Mouse (Mus musculus) granulocyte monocyte progenitor cell, adult 5-6 weeks (primary cell): ENCODE data around the gene Dusp27. TPM values are rescaled to one million over a fixed set of nuclear protein-coding genes. Genes with fewer than 3 reads are reported as not detected.
A peak's percentile ranks its signal among the peaks of the same experiment; 100 is the strongest.
"Not testable (repeated sequence)": the region's sequence is repeated elsewhere in the genome, so short reads cannot be mapped to it uniquely, and the experiment has no call there.

Source experiments
- ATAC-seq: replicated peaks from 2 replicates; pipeline ENCODE4 v1.8.0; 2016; ENCODE audit warnings: mild to moderate bottlenecking, moderate TSS enrichment, inconsistent platforms; ENCODE audit not compliant: poor library complexity, severe bottlenecking
- total RNA-seq, 2 experiments: library from RNA; stranded (forward) in 1 of 2; stranded (reverse) in 1 of 2; fragments of 200-712, 200-1000 nt in 1 of 2; fragments of >200 nt in 1 of 2; fragmentation: Nextera tagmentation in 1 of 2; gene quantifications; 2 replicates each; pipeline ENCODE4 v1.2.3; 2014 to 2017

Gene Dusp27
- total RNA-seq, 2 experiments from 2014 or later: not detected

GRCm38 (mm10) chr1:166147657-166148056 lies 19.9 kb upstream of the Dusp27 start:
- no peak for ATAC-seq

GRCm38 (mm10) chr1:166146626-166147025 lies 18.9 kb upstream of the Dusp27 start:
- ATAC-seq: peak; percentile 75

DNA sequence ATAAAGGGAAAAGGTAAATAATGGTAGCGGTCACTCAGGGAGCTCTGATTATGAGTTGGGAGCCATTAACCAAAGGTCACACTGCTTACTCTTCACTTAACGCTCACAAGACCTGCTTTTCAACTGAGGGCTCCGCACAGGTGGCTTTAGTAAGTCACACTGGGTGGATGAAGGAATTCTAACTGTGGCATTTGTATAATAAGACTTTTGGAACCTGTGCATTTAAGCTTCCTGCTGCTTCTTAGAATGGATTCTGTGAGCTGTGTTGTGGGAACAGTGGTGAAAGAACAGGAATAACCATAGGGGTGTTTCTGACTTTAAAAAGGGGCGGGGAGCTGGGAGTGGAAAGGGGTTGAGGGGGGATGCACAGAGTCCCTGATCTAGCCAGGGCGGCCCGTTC lies 14.6 kb upstream of the Dusp27 start:
- ATAC-seq: no peak

DNA sequence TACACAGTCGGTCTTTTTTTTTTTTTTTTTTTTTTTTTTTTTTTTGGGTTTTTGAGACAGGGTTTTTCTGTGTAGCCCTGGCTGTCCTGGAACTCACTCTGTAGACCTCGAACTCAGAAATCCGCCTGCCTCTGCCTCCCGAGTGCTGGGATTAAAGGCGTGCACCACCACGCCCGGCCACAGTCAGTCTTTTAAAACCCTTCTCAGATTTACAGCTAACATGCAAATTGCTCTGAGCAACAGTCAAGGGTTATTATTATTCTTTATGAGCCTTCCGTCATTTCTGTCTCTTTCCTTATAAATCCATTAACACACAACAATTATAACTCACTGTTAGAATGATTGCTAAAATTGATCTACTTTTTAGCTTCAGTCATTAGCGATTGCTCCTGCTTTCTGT lies 14.1 kb upstream of the Dusp27 start:
- not testable (repeated sequence) for ATAC-seq

- ATAC-seq: no peak
Measured at GRCm38 (mm10) chr1:166139620-166140184, 12.0 kb upstream of the Dusp27 start.

GRCm38 (mm10) chr1:166139113-166139512 lies 11.4 kb upstream of the Dusp27 start:
- ATAC-seq: no peak

GRCm38 (mm10) chr1:166138136-166138535 lies 10.4 kb upstream of the Dusp27 start:
- peak; percentile 91 for ATAC-seq

- peak; percentile 56 for ATAC-seq
Measured at GRCm38 (mm10) chr1:166137244-166137938, 9.7 kb upstream of the Dusp27 start.

GRCm38 (mm10) chr1:166135091-166135740 lies 7.5 kb upstream of the Dusp27 start:
- ATAC-seq: no peak

DNA sequence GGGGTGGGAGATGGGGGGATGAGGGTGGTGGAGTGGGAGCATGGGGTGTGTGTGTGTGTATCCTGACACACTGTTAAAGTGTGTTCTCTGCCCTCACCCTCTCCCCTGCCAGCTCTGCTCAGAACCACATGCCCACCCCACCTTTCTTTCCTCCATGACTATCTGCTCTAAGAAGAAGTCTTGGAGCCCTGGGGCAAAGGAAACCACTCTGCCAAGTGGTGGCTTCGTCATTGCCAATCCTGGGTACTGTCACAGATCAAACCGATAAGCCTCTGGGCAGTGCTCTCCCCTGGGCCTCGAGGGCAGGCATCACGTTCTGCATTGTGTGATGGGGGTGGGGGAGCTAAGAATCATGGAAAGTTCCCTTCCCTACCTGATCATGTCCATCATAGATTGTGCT lies 4.6 kb upstream of the Dusp27 start:
- peak; percentile 39 for ATAC-seq

DNA sequence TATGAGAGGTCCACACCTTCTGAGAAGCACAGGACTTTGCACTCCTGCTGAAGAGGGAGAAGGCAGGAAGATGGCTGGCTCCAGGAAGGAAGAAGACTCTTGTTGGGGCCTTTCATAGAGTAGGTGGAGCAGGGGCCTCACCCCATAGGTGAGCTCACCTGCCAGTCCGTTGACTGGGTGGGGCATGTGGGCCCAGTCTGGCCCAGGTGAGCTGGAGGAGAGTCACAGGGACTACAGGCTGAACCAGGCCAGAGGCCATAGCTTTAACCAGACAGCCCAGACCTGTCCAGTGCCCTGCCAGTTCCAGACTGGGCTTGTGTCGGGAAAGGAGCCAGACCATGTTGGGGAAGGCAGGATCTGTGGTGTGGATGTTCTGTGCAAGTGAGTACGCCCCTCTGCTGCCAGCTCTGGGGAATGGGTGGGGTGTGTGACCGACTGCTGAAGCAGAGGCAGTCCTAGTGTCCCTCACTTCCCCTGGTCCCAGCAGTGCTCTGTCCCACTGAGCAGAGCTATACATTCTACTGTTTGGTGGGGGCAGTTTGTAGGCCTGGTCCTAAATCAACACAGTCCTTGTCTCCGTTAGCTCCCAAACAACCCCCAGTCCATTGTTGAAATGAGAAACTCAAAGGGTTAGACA lies 2.6 kb upstream of the Dusp27 start, which contains the start of gene Gpa33:
Gpa33 (plus strand) TSS at position 15 of the 637 bp plus-strand sequence.
- ATAC-seq: no peak

DNA sequence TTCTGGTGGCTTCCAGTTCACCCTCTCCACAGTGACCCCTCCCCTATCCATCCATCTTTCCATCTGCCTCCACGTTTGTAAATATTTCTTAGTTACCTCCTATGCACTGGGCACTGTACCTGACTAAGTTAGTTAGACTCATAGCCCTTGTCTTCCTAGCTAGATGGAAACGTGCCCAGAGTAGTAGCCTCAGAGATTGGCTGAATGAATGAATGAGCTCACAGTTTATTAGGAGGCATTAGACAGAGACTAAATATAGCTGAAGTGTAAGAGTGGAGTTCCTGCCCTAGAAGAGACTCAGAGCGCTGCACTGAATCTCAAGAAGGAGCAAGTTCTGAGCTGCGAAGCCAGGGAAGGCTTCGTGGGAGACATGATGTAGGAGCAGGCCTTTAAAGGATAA lies 829 bp upstream of the Dusp27 start:
- ATAC-seq: no peak

DNA sequence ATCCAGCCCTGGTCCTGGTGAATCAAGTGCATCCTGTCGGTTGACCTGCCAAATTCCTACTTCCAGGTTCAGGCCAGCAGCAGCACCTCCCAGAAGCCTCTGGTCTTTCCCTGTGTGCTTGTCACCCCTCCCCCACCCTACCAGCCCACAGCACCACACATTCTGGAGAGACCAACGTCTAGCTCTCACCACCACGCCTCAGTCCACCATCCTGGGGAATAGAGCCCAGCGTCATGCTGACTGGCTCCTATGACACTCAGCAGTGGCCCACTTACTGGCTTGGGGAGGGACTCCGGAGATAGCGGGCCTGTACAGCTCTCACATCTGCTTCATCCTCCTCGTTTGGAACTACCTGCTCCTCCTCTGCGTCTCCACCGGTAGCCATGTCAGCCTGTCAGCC lies 927 bp downstream of the Dusp27 start:
- ATAC-seq: no peak

- ATAC-seq: no peak
Measured at GRCm38 (mm10) chr1:166126290-166126689, 1.4 kb downstream of the Dusp27 start.

GRCm38 (mm10) chr1:166124932-166125593 lies 2.7 kb downstream of the Dusp27 start:
- peak; percentile 63 for ATAC-seq

GRCm38 (mm10) chr1:166123751-166124150 lies 4.0 kb downstream of the Dusp27 start:
- ATAC-seq: no peak

DNA sequence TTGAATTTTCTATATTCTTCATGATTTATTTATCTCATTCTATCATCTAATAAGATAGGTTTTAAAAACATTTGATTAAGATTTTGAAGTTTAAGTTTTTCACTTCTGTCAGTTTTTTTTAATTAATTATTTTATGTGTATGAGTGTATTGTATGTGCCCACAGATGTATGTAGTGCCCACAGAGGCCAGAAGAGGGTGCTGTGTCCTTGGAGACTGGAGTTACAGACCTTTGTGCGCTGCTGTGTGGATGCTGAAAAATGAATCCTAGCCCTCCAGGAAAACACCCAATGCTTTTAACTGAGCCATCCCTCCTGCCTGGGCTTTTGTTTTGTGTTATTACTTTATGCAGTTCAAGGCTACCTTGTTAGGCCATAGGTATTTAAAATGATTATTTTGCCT lies 4.7 kb downstream of the Dusp27 start:
- no peak for ATAC-seq

GRCm38 (mm10) chr1:166122114-166122513 lies 5.6 kb downstream of the Dusp27 start:
- ATAC-seq: no peak

DNA sequence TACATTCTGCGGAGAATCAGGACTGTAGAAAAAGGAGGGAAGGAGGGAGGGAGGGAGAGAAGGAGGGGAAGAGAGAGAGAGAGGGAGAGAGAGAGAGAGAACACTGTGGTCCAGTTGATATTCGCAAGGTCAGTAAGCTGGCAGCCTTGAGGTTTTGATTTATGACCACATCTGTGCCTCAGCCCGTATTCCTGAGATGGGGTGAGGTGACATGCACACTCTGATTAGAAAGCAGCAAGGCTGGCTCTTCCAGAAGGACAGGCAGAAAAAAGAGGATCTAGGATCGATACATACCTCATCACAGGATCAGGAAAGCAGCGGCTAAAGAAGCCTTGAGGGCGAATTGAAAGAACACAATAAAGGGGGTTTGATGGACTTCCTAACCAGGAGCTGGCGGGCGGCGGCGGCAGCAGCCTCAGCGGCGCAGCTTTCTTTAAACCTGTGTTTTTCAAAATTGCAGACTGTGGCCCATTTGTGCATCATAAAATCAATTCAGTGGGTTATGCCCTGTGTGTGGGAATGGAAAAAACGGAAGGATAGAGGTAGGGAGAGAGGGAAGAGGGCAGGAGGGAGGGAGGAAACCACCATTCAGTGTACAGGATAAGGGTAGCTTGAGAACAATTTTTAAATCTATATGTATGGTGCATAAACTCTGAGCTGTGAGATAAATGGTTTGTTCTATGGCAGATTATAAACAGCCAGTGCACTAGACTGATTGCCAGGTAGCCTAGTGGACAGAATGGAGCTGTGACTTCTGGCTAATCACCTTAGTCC lies 9.7 kb downstream of the Dusp27 start:
- ATAC-seq: no peak

DNA sequence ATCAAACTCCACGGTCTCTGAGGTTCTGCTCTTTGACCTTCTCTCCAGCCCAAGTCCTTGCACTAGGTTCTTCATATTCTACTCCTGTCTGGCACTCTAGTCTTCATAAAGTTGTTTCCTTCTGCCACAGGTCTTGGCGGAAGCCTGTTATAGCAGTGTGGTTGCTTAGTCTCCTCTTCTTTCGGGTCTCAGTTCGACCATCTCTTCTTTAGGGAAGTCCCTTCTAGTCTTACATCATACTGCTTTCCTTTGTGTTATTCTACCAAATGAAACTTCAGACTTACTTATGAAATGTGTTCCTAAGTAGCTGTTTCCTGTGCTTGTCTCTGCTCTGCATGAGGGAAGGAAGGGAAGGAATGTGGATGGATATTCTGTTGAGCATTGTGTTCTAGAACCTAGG lies 12.0 kb downstream of the Dusp27 start:
- peak; percentile 97 for ATAC-seq
